Mouse (Mus musculus) kidney, postnatal 0 days (tissue): ENCODE results near the gene Asb18. TPM values are rescaled to one million over a fixed set of nuclear protein-coding genes. Genes with fewer than 3 reads are reported as not detected.

Source experiments
- ATAC-seq: fragments of 200-750 bp; cut with Nextera tagmentation; replicated peaks from 2 replicates; pipeline ENCODE4 v1.8.0; 2017; ENCODE audit warnings: low read depth, moderate number of reproducible peaks, moderate TSS enrichment, moderate library complexity; ENCODE audit not compliant: low FRiP score
- DNase-seq: peaks from one replicate; pipeline ENCODE4 v3.0.0-alpha.2; 2016; ENCODE audit warnings: low spot score
- H3K27ac ChIP-seq: fragments of 300-500 bp; sonication (generic); 2 replicates; pipeline ENCODE4 v1.5.1; 2014; ENCODE audit warnings: mild to moderate bottlenecking
- H3K27me3 ChIP-seq: fragments of 300-500 bp; sonication (generic); 2 replicates; pipeline ENCODE4 v1.6.1; 2014; ENCODE audit warnings: low read length, mixed read lengths; ENCODE audit not compliant: insufficient read depth
- H3K36me3 ChIP-seq: fragments of 300-500 bp; sonication (generic); 2 replicates; pipeline ENCODE4 v1.6.1; 2014; ENCODE audit warnings: low read length, mixed read lengths; ENCODE audit not compliant: insufficient read depth
- H3K4me1 ChIP-seq: fragments of 300-500 bp; sonication (generic); replicated peaks from 2 replicates; pipeline ENCODE4 v1.6.1; 2014; ENCODE audit warnings: antibody characterized with exemption, low read length, mixed read lengths; ENCODE audit not compliant: insufficient read depth
- H3K4me2 ChIP-seq: fragments of 300-500 bp; sonication (generic); 2 replicates; pipeline ENCODE4 v1.6.1; 2014; ENCODE audit warnings: mild to moderate bottlenecking, low read length, moderate library complexity, mixed read lengths
- H3K4me3 ChIP-seq: fragments of 300-500 bp; sonication (generic); replicated peaks from 2 replicates; pipeline ENCODE4 v1.5.1; 2014; ENCODE audit warnings: low read depth, low read length
- H3K9ac ChIP-seq: fragments of 300-500 bp; sonication (generic); 2 replicates; pipeline ENCODE4 v1.6.1; 2014; ENCODE audit warnings: low read depth, low read length
- H3K9me3 ChIP-seq: fragments of 300-500 bp; sonication (generic); replicated peaks from 2 replicates; pipeline ENCODE4 v1.6.1; 2016; ENCODE audit warnings: low read length, inconsistent platforms, mixed read lengths
- CTCF ChIP-seq: IDR thresholded peaks from 2 replicates; pipeline ENCODE4 v1.5.1; 2016; ENCODE audit warnings: antibody characterized with exemption, low read depth, mild to moderate bottlenecking, moderate library complexity
- WGBS: fragments of 180-500 bp; shearing (Covaris S2); extraction: QIAGEN DNeasy Blood & Tissue Kit; methylation state at CpG from one replicate; pipeline ENCODE4 v1.1.7; 2014; 5-methylcytosine and 5-hydroxymethylcytosine counted together
- polyA plus RNA-seq: library from polyadenylated mRNA; unstranded; fragments of >200 nt; fragmentation: Nextera tagmentation; extraction: Ambion mirVana; gene quantifications from 2 replicates; pipeline ENCODE4 v1.2.1, GENCODE M21; 2015

Asb18 gene
- polyA plus RNA-seq, 1 experiment from 2014 or later, result not detected

DNA sequence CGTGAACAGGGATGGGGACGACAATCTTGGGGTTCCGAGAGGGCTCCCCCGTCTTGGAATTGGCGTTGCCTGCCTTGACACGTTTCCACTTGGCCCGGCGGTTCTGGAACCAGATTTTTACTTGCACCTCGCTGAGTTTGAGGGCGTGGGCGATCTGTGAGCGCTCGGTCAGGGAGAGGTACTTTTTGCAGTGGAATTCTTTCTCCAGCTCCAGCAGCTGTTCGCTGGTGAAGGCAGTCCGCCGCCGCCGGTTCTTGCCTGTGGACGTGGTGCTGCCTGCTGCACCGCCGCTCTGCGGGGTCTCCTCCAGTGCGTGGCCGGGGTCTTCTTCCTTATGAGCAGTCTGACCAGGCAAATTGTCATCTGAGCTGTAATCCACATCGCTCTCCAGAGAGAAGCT lies 85.8 kb downstream of the Asb18 start:
- Histone ChIP-seq H3K9ac (no peak overlapping the region), H3K9me3 (no peaks in the 10 kb centered on the region), H3K27me3 (peaks cover 94% of the 10 kb centered on the region), H3K4me2 (peak overlapping the region; percentile 18; the same call in 1 of the 2 replicates), H3K4me1 (peaks cover 26% of the 10 kb centered on the region; the same call in 1 of the 2 replicates), H3K27ac (no peak overlapping the region), H3K36me3 (no peaks in the 10 kb centered on the region), H3K4me3 (no peak overlapping the region; the same call in 1 of the 2 replicates)
- DNase-seq (no peak), ATAC-seq (no peak)
- WGBS, result 15% methylated on average over 25 of the region's 25 CpGs
- TF ChIP-seq CTCF, result no peak

DNA sequence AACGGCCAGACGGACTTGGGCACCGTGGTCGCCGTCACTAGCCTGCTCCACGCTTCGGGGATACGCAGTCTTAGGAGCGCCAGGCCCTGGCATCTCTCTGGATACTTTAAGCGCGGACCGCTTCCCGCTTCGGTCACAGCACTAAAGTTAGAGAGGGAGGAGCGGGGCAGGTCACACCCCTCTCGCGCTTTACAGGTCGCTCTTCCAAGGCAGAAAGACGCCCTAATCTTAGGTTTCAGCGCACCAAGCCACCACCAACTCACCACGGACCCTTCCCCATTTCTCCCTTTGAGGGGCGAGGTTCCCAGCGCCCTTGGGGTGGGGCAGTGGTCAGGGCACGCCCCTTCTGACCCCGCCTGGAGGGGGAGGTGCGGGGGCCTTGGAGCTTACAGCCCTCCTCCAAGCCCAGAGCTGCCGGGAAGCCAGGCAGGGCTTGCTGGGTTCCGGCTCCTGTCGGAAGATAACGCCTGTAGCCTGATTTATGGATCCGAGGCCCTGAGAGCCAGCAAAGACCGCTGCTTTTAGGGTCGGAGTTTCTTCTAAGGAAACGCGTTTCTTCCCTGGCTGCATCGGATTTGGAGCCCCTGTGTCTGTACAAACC lies 87.3 kb downstream of the Asb18 start:
- peak overlapping the region; percentile 38 for H3K4me3 ChIP-seq
- no peaks in the 10 kb centered on the region for H3K36me3 ChIP-seq
- WGBS, result 2% methylated on average over 36 of the region's 36 CpGs
- H3K9ac ChIP-seq, result no peak overlapping the region
- peak overlapping the region; percentile 66 for H3K4me2 ChIP-seq
- no peak for TF ChIP-seq CTCF
- H3K9me3 ChIP-seq, result no peaks in the 10 kb centered on the region
- ATAC-seq (no peak), DNase-seq (no peak)
- no peak overlapping the region for H3K27ac ChIP-seq
- H3K4me1 ChIP-seq, result peaks cover 34% of the 10 kb centered on the region; the same call in 1 of the 2 replicates
- H3K27me3 ChIP-seq, result peaks cover 96% of the 10 kb centered on the region

DNA sequence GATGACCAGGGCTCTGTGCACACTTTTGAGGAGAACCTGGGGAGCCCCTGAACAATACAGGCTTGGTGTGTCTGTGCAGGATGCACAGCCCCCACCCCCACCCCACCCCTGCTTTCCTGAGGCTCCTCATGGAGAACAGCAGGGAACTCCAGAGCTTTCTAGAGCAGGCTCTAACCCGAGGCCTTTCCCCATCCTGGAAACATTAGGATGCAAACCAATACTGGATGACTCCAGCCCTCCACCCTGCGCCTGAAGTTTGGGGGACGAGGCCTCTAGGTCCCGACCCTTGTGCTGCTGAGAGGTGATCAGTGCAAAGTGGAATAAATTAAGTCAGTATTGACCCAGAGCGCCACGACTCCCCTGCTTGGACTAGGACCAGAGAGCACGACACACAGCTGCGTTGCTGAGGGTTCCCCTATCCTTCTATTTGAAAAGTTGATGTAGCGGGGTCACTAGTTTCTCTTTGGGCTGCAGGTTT lies 87.8 kb downstream of the Asb18 start:
- no peak for TF ChIP-seq CTCF
- no peak overlapping the region for H3K27ac ChIP-seq
- no peaks in the 10 kb centered on the region for H3K36me3 ChIP-seq
- H3K4me1 ChIP-seq, result peaks cover 33% of the 10 kb centered on the region; the same call in 1 of the 2 replicates
- ATAC-seq (no peak), DNase-seq (no peak)
- H3K9me3 ChIP-seq, result no peaks in the 10 kb centered on the region
- H3K4me2 ChIP-seq, result peak overlapping the region; percentile 66; the same call in 1 of the 2 replicates
- 15% methylated on average over 9 of the region's 9 CpGs for WGBS
- H3K4me3 ChIP-seq, result peak overlapping the region; percentile 38; the same call in 1 of the 2 replicates
- H3K9ac ChIP-seq, result no peak overlapping the region
- peaks cover 96% of the 10 kb centered on the region for H3K27me3 ChIP-seq

GRCm38 (mm10) chr1:89925501-89926190 lies 88.8 kb downstream of the Asb18 start:
- Histone ChIP-seq H3K27me3 (peaks cover 96% of the 10 kb centered on the region), H3K9me3 (no peaks in the 10 kb centered on the region), H3K4me1 (peaks cover 24% of the 10 kb centered on the region; the same call in 1 of the 2 replicates), H3K4me2 (no peak overlapping the region), H3K9ac (no peak overlapping the region), H3K27ac (no peak overlapping the region), H3K4me3 (no peak overlapping the region), H3K36me3 (no peaks in the 10 kb centered on the region)
- TF ChIP-seq CTCF, result no peak
- 22% methylated on average over 12 of the region's 12 CpGs for WGBS
- ATAC-seq (no peak), DNase-seq (no peak)

- no peak for TF ChIP-seq CTCF
- DNase-seq (no peak), ATAC-seq (no peak)
- Histone ChIP-seq H3K4me1 (peaks cover 13% of the 10 kb centered on the region; the same call in 1 of the 2 replicates), H3K4me3 (0 out of 2 replicates have a peak overlapping the region, but pooled peaks have one; percentile 9), H3K27ac (no peak overlapping the region), H3K36me3 (no peaks in the 10 kb centered on the region), H3K9me3 (no peaks in the 10 kb centered on the region), H3K27me3 (peaks cover 84% of the 10 kb centered on the region), H3K9ac (no peak overlapping the region), H3K4me2 (no peak overlapping the region; the same call in 1 of the 2 replicates)
- WGBS, result 10% methylated on average over 14 of the region's 14 CpGs
Observed at GRCm38 (mm10) chr1:89923642-89924020, 90.8 kb downstream of the Asb18 start.

DNA sequence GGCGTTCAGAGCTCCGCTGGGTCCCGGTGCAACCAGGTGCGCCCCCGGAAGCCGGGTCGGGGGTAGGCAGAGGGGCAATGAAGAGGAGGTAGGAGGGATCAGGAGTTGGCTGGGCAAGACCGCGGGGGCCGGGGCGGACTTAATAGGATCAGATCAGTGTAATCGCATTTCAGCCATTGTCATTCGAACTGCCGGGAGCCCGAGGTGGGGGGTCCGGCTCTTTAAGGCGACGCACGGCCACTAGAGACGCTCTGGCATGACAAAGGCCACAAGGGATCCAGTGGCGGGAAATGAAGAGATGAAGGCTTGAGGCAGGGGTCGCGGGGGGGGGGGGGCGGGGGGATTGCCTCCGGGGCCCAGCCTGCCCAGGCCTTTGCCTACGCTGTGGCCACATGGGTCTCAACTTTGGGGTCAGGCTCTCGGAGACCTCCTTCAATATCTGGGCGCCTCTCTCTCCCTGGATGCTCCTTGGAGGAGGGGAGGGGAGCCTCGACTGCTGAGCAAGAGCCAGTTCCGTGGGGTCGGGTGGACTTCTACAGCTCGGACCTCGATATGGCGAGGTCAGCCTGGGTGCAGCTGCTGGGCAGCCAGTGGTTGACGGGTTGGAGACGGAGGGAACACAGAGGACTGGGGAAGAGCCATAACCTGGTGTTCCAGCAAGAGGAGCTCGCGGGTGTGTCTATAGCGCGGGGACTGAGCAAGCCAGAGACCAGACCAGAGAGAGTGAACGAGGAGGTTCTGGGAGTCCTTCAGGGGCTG lies 91.4 kb downstream of the Asb18 start:
- H3K27me3 ChIP-seq, result peaks cover 79% of the 10 kb centered on the region
- ATAC-seq (no peak), DNase-seq (no peak)
- no peak for TF ChIP-seq CTCF
- no peaks in the 10 kb centered on the region for H3K9me3 ChIP-seq
- peak overlapping the region; percentile 34 for H3K4me2 ChIP-seq
- WGBS, result 1% methylated on average over 40 of the region's 41 CpGs
- peaks cover 13% of the 10 kb centered on the region; the same call in 1 of the 2 replicates for H3K4me1 ChIP-seq
- H3K9ac ChIP-seq, result no peak overlapping the region
- H3K4me3 ChIP-seq, result 0 out of 2 replicates have a peak overlapping the region, but pooled peaks have one; percentile 9
- H3K27ac ChIP-seq, result no peak overlapping the region
- no peaks in the 10 kb centered on the region for H3K36me3 ChIP-seq
